Mouse (Mus musculus): ENCODE data around the gene Foxo6.

- TF ChIP-seq EP300 (IDR thresholded peaks at IDR 0.05) (no peak), CTCF (IDR thresholded peaks at IDR 0.05) (peak; percentile 89)
Measured at GRCm38 (mm10) chr4:120287290-120288111, at the start of gene Foxo6.
